35 mouse cellular contexts compared by ENCODE assay signal in genomic region chr3:152235805-152236204, GRCm38 (mm10).
"Had no signal": no experiment of that assay in that cellular context is flagged by ENCODE, and none has a peak within 500 bp of the region (broad histone marks: within the 10 kb centered on the region; RNA-seq: fewer than 3 reads in every experiment).

No protein-coding gene starts in this region.

- H3K4me3 ChIP-seq: heart, embryonic 10.5 days; heart, embryonic 12.5 days; heart, embryonic 13.5 days; heart, embryonic 15.5 days; hindbrain, embryonic 10.5 days; hindbrain, embryonic 12.5 days; hindbrain, embryonic 13.5 days; hindbrain, embryonic 15.5 days; intestine, embryonic 15.5 days; kidney, embryonic 15.5 days; layer of hippocampus, adult 2 months had no signal

- H3K9me3 ChIP-seq: heart, embryonic 10.5 days; heart, embryonic 12.5 days; heart, embryonic 13.5 days; heart, embryonic 15.5 days; hindbrain, embryonic 10.5 days; hindbrain, embryonic 12.5 days; hindbrain, embryonic 13.5 days; hindbrain, embryonic 15.5 days; intestine, embryonic 15.5 days; kidney, embryonic 15.5 days had no signal

- ATAC-seq: hindbrain, embryonic 16.5 days; hindbrain, postnatal 0 days; inflammation-experienced regulatory T-cells, adult 6 months; intestine, embryonic 15.5 days; intestine, embryonic 16.5 days; intestine, postnatal 0 days had no signal

- DNase-seq: heart, postnatal 10 days; heart, postnatal 14 days; heart, postnatal 36 days; heart, postnatal 4 days; kidney, adult 11 months; kidney, adult 18-20 months; kidney, adult 2 months; kidney, adult 8-10 months; kidney, adult 9 months; kidney, postnatal 10 days; kidney, postnatal 14 days; kidney, postnatal 25 days; kidney, postnatal 36 days; kidney, postnatal 4 days; layer of hippocampus, adult 9-11 months; layer of hippocampus, postnatal 36 days had no signal

- H3K4me1 ChIP-seq: heart, embryonic 10.5 days; heart, embryonic 12.5 days; hindbrain, embryonic 10.5 days; hindbrain, embryonic 12.5 days; hindbrain, embryonic 13.5 days; hindbrain, embryonic 15.5 days; intestine, embryonic 15.5 days; kidney, embryonic 15.5 days had no signal

- H3K4me2 ChIP-seq: heart, embryonic 11.5 days; heart, embryonic 12.5 days; heart, embryonic 13.5 days; heart, embryonic 15.5 days; hindbrain, embryonic 12.5 days; hindbrain, embryonic 13.5 days; hindbrain, embryonic 14.5 days; hindbrain, embryonic 15.5 days; intestine, embryonic 15.5 days; kidney, embryonic 15.5 days had no signal

- H3K27ac ChIP-seq: heart, embryonic 10.5 days; heart, embryonic 13.5 days; heart, embryonic 15.5 days; hindbrain, embryonic 10.5 days; hindbrain, embryonic 12.5 days; hindbrain, embryonic 13.5 days; hindbrain, embryonic 14.5 days; hindbrain, embryonic 15.5 days; hindbrain, postnatal 0 days; intestine, embryonic 15.5 days; kidney, embryonic 15.5 days; kidney, postnatal 0 days; layer of hippocampus, adult 2 months had no signal

- H3K27me3 ChIP-seq: heart, embryonic 12.5 days; heart, embryonic 13.5 days; heart, embryonic 15.5 days; hindbrain, embryonic 12.5 days; hindbrain, embryonic 13.5 days; hindbrain, embryonic 15.5 days; intestine, embryonic 15.5 days; kidney, embryonic 15.5 days had no signal

- H3K9ac ChIP-seq: heart, embryonic 12.5 days; heart, embryonic 13.5 days; heart, embryonic 15.5 days; hindbrain, embryonic 12.5 days; hindbrain, embryonic 13.5 days; hindbrain, embryonic 14.5 days; hindbrain, embryonic 15.5 days; intestine, embryonic 15.5 days; kidney, embryonic 15.5 days had no signal
